Mouse (Mus musculus): ENCODE data around the gene Crcp.

DNA sequence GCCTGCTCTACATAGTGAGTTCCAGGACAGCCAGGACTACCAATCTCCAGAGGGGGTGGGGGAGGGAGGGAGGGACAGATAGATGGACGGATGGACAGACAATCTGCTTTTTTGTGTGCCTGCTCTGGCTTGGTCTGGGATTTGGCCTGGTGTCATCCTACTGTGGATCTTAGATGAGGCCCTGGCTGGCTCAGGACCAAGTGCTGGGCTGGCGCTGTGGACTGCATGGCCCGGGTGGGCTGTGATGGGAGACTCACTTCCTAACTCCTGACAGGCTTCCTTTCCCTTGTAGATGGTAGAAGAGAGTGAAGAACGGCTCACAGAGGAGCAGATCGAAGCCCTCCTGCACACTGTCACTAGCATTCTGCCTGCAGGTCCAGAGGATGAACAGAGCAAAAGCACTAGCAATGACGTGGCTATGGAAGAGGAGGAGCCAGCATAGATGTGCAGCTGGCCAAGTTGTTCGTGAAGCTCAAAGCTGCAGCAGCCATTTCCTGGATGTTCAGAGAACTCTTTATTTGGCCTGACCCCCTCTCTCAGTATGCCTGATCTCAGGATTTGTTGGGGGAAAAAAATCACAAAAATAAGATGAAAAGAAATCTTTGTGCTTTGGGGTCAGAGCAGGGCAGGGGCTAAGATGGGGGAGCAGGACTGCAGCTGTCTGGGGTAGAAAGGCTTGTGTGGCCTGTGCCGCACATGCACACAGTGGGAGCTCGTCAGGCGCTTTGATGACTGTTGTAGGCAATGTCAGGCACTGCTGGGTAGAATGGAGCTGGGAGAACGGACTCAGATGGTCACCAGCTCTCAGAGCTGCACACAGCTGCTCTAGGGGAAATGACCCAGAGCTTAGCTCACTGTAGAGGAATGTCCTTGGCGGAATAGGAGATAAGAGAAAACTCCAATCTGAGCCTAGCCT lies 30.6 kb downstream of the Crcp start:
- TF ChIP-seq CTCF (IDR thresholded peaks at IDR 0.05; ENCODE audit: borderline replicate concordance, control insufficient read depth, extremely low read depth, insufficient read depth, low read length, poor library complexity) (no peak), POLR2A (IDR thresholded peaks at IDR 0.05; ENCODE audit: control insufficient read depth, extremely low read depth, insufficient read depth, low read length, poor library complexity) (no peak)
